Mouse (Mus musculus) limb, embryonic 14.5 days (tissue): ENCODE measurements around the gene Ski. TPM values are rescaled to one million over a fixed set of nuclear protein-coding genes. Genes with fewer than 3 reads are reported as not detected.

ENCODE experiments used
- ATAC-seq: fragments of 200-750 bp; cut with Nextera tagmentation; 2 replicates; pipeline ENCODE4 v1.8.0; 2017; ENCODE audit warnings: low read depth, moderate number of reproducible peaks, moderate TSS enrichment; ENCODE audit not compliant: low FRiP score
- DNase-seq: peaks from one replicate; pipeline ENCODE4 v3.0.0-alpha.2; 2015; ENCODE audit warnings: low spot score
- H3K27ac ChIP-seq: fragments of 300-500 bp; sonication (generic); replicated peaks from 2 replicates; pipeline ENCODE4 v1.5.1; 2014; ENCODE audit warnings: low read depth, mild to moderate bottlenecking, low read length, moderate library complexity, mixed read lengths
- H3K27me3 ChIP-seq: fragments of 300-500 bp; sonication (generic); 2 replicates; pipeline ENCODE4 v1.6.1; 2014; ENCODE audit warnings: low read length, mixed read lengths; ENCODE audit not compliant: control insufficient read depth, insufficient read depth
- H3K36me3 ChIP-seq: fragments of 300-500 bp; sonication (generic); 2 replicates; pipeline ENCODE4 v1.6.1; 2014; ENCODE audit warnings: mild to moderate bottlenecking, low read length, moderate library complexity, mixed read lengths; ENCODE audit not compliant: control insufficient read depth, insufficient read depth
- H3K4me1 ChIP-seq: fragments of 300-500 bp; sonication (generic); 2 replicates; pipeline ENCODE4 v1.6.1; 2014; ENCODE audit warnings: antibody characterized with exemption, low read length, mixed read lengths; ENCODE audit not compliant: control insufficient read depth, insufficient read depth
- H3K4me2 ChIP-seq: fragments of 300-500 bp; sonication (generic); replicated peaks from 2 replicates; pipeline ENCODE4 v1.6.1; 2014; ENCODE audit warnings: low read depth, mild to moderate bottlenecking, low read length, moderate library complexity; ENCODE audit not compliant: severe bottlenecking
- H3K4me3 ChIP-seq: fragments of 300-500 bp; sonication (generic); replicated peaks from 2 replicates; pipeline ENCODE4 v1.5.1; 2014; ENCODE audit warnings: low read length
- H3K9ac ChIP-seq: fragments of 300-500 bp; sonication (generic); 2 replicates; pipeline ENCODE4 v1.6.1; 2014; ENCODE audit warnings: mild to moderate bottlenecking, low read depth, low read length, moderate library complexity; ENCODE audit not compliant: severe bottlenecking
- H3K9me3 ChIP-seq: fragments of 300-500 bp; sonication (generic); 2 replicates; pipeline ENCODE4 v1.6.1; 2016; ENCODE audit warnings: low read length; ENCODE audit not compliant: control insufficient read depth
- POLR2A ChIP-seq: fragments of 200-500 bp; IDR thresholded peaks from 2 replicates; pipeline ENCODE4 v1.8.0; 2012; ENCODE audit warnings: inconsistent platforms, mild to moderate bottlenecking, moderate library complexity, borderline replicate concordance; ENCODE audit not compliant: insufficient read depth, insufficient read length; ENCODE audit errors: extremely low read depth
- WGBS: fragments of 180-500 bp; shearing (Covaris S2); extraction: QIAGEN DNeasy Blood & Tissue Kit; methylation state at CpG from one replicate; pipeline ENCODE4 v1.1.7; 2014; 5-methylcytosine and 5-hydroxymethylcytosine counted together
- polyA plus RNA-seq, 2 experiments: library from polyadenylated mRNA; depleted of rRNA in 1 of 2; stranded (reverse) in 1 of 2; unstranded in 1 of 2; fragments of >200 nt; fragmentation: Nextera tagmentation in 1 of 2; extraction: Ambion mirVana in 1 of 2; gene quantifications; 2 replicates each; pipeline versions ENCODE4 v1.2.1 to v1.2.3; 2012 to 2014

Ski gene
- polyA plus RNA-seq, 2 experiments: 44.0 to 88.7 TPM

DNA sequence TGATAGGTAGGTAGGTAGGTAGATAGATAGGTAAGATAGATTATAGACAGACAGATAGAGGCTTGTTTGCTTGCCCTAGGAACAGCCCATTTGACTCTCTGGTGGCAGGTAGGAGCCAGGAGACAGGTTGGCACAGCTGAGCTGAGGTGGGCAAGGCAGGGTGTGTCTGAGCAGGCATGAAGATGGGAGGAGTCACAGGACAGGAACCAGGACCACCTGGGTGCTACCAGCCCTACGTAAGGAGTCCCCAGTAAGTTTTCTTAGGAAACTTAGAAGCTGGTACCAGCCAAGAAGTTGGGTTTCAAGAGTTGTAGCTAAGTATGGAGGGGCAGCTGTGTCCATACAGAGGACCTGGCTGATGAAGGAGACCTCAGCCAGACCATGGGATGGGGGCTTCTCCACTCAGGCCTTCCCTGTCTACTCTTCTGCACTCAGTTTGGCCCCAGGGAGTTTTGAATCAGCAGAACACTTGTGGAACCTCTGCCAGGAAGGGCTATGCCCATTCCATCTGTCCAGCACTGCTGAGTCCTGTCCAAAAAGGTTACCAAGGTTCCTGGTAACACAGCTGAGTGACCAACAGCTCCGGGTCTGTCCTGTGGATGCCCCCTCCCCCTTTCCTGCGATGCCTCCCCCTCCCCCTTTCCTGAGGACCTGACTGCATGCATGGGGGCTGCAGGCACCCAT is 68.9 kb downstream of the Ski start:
- ATAC-seq (no peak), DNase-seq (no peak)
- Histone ChIP-seq H3K4me2 (no peak overlapping the region), H3K4me3 (no peak overlapping the region), H3K36me3 (peaks cover 55% of the 10 kb centered on the region), H3K9ac (no peak overlapping the region), H3K27me3 (no peaks in the 10 kb centered on the region), H3K9me3 (no peaks in the 10 kb centered on the region), H3K4me1 (peaks cover 36% of the 10 kb centered on the region), H3K27ac (no peak overlapping the region)
- WGBS: 66% methylated on average over 3 of the region's 3 CpGs
- TF ChIP-seq POLR2A: no peak

- Histone ChIP-seq H3K9ac (no peak overlapping the region), H3K27me3 (no peaks in the 10 kb centered on the region), H3K9me3 (no peaks in the 10 kb centered on the region), H3K4me2 (no peak overlapping the region), H3K4me1 (peaks cover 36% of the 10 kb centered on the region), H3K27ac (no peak overlapping the region), H3K4me3 (no peak overlapping the region), H3K36me3 (peaks cover 44% of the 10 kb centered on the region)
- 90% methylated on average over 6 of the region's 6 CpGs for WGBS
- ATAC-seq: no peak
- TF ChIP-seq POLR2A: no peak
- no peak for DNase-seq
Measured at GRCm38 (mm10) chr4:155152476-155152875, 69.9 kb downstream of the Ski start.

GRCm38 (mm10) chr4:155151845-155152244 is 70.5 kb downstream of the Ski start:
- Histone ChIP-seq H3K9ac (no peak overlapping the region), H3K4me1 (peaks cover 36% of the 10 kb centered on the region), H3K36me3 (peaks cover 38% of the 10 kb centered on the region), H3K27ac (no peak overlapping the region), H3K9me3 (no peaks in the 10 kb centered on the region), H3K4me3 (no peak overlapping the region), H3K4me2 (0 out of 2 replicates have a peak overlapping the region, but pooled peaks have one; percentile 88), H3K27me3 (no peaks in the 10 kb centered on the region)
- TF ChIP-seq POLR2A: no peak
- WGBS: 60% methylated on average over 4 of the region's 4 CpGs
- ATAC-seq (no peak), DNase-seq (no peak)

- Histone ChIP-seq H3K4me1 (peaks cover 38% of the 10 kb centered on the region), H3K36me3 (peaks cover 33% of the 10 kb centered on the region), H3K9me3 (no peaks in the 10 kb centered on the region), H3K9ac (peak overlapping the region; percentile 76), H3K4me3 (peak overlapping the region; percentile 46), H3K27me3 (no peaks in the 10 kb centered on the region), H3K4me2 (peak overlapping the region; percentile 88), H3K27ac (peak overlapping the region; percentile 90)
- ATAC-seq (no peak), DNase-seq (no peak)
- TF ChIP-seq POLR2A: no peak
- WGBS: 44% methylated on average over 12 of the region's 12 CpGs
Measured at GRCm38 (mm10) chr4:155151221-155151788, 71.1 kb downstream of the Ski start.

DNA sequence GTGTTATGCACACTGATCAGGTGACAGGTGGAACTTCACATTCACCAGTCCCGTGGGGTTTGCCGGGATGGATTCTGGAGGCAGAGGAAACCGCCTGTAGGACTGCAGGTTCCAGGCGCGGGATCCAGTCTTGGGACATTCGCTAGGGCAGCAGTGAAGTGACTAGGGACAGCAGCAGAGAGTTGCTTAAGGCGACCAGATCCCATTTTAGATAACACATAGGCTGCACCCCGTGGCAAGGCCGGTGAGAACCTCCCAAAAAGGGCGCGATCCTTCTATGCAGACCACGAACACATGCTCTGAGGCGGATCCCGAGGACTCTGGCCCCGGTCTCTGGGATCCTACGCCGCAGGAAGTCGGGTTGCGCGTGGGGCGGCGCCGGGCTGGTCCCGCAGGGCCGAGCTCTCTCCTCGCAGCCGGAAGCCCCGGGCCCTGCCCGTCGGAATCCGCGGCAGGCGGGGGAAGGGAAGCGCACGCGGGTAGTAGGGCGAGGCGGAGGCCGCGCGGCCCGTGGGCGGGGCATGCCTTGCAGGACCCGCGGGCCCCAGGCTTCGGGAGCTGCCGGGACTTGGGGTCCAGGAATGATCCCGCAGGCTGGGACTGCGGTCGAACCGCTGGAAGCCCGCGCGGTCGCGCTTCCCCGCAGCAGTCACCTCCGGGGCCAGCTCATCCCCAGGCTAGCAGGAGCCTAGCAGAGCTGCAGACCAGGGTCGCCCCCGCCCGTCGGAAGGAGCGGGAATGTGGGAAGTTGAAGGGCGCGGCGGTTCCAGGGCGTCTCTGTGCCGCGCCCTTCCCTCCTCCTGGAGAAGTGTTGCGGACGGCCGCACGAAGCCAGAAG is 71.9 kb downstream of the Ski start:
- Histone ChIP-seq H3K4me2 (peak overlapping the region; percentile 88), H3K27me3 (no peaks in the 10 kb centered on the region), H3K27ac (peak overlapping the region; percentile 90), H3K4me1 (peaks cover 46% of the 10 kb centered on the region), H3K4me3 (peak overlapping the region; percentile 46), H3K9ac (peak overlapping the region; percentile 76), H3K9me3 (no peaks in the 10 kb centered on the region), H3K36me3 (peaks cover 25% of the 10 kb centered on the region)
- TF ChIP-seq POLR2A: peak; percentile 45; the same call in 1 of the 2 replicates
- ATAC-seq (peak; percentile 87), DNase-seq (peak; percentile 87)
- WGBS: 9% methylated on average over 49 of the region's 73 CpGs
